ENCODE assay signal across 9 mouse cellular contexts in the genomic region with DNA sequence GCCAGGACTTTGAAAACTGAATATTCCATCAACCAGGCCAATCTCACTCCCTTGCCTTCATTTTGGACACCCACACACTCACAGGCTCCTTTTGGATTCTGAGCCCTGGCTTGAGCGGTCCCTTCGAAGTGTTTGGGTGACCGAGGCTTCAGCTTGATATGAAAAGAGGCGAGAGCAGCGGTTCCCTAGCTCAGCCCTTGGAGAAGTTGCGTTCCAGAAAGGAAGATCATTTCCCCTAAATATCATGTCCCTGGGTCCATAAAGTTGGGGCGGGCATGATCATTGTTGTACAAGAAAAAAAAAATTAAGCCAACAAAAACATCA. TPM values are rescaled to one million over a fixed set of nuclear protein-coding genes. Genes with fewer than 3 reads are reported as not detected.
DNase-seq lines count a peak whose midpoint lies in the region; ATAC-seq lines count a peak whose summit lies in the region.
"Had no signal": no experiment of that assay in that cellular context is flagged by ENCODE, and none has a peak within 500 bp of the region (broad histone marks: within the 10 kb centered on the region; RNA-seq: fewer than 3 reads in every experiment).

No protein-coding gene starts in this region.

- peaks cover 10% of the 10 kb centered on the region; the same call in 1 of the 2 replicates for H3K27me3 ChIP-seq in kidney, embryonic 15.5 days
- H3K27me3 ChIP-seq in hindbrain, embryonic 16.5 days (replicated peaks; ENCODE audit: control insufficient read depth, insufficient read depth, low read length): no peaks in the 10 kb centered on the region
- no peaks in the 10 kb centered on the region for H3K27me3 ChIP-seq in midbrain, embryonic 14.5 days (ENCODE audit: control insufficient read depth, insufficient read depth, low read length)

- no peaks in the 10 kb centered on the region for H3K9me3 ChIP-seq in kidney, embryonic 15.5 days (replicated peaks)
- H3K9me3 ChIP-seq in hindbrain, embryonic 16.5 days (ENCODE audit: control insufficient read depth, low read length): no peaks in the 10 kb centered on the region
- H3K9me3 ChIP-seq in midbrain, embryonic 14.5 days (ENCODE audit: control insufficient read depth, low read length): no peaks in the 10 kb centered on the region

- peak overlapping the region; percentile 87 for H3K27ac ChIP-seq in kidney, embryonic 15.5 days
- H3K27ac ChIP-seq in hindbrain, embryonic 16.5 days (ENCODE audit: low read depth, low read length): peak overlapping the region; percentile 84
- H3K27ac ChIP-seq in midbrain, embryonic 14.5 days (replicated peaks; ENCODE audit: low read depth, low read length): peak overlapping the region; percentile 92

- peak overlapping the region; percentile 76 for H3K9ac ChIP-seq in kidney, embryonic 15.5 days
- peak overlapping the region; percentile 91 for H3K9ac ChIP-seq in hindbrain, embryonic 16.5 days (ENCODE audit: low read depth, low read length)
- H3K9ac ChIP-seq in midbrain, embryonic 14.5 days (replicated peaks; ENCODE audit: low read length): peak overlapping the region; percentile 86

- WGBS in kidney, embryonic 15.5 days: 4% methylated on average over 7 of the region's 7 CpGs
- WGBS in hindbrain, embryonic 16.5 days: 1% methylated on average over 7 of the region's 7 CpGs
- 4% methylated on average over 7 of the region's 7 CpGs for WGBS in midbrain, embryonic 14.5 days

- peak overlapping the region; percentile 87 for H3K4me3 ChIP-seq in kidney, embryonic 15.5 days (replicated peaks)
- H3K4me3 ChIP-seq in hindbrain, embryonic 16.5 days (ENCODE audit: low read length): peak overlapping the region; percentile 73
- H3K4me3 ChIP-seq in midbrain, embryonic 14.5 days (replicated peaks; ENCODE audit: low read depth, low read length): peak overlapping the region; percentile 72

- peak overlapping the region; percentile 76 for H3K4me2 ChIP-seq in kidney, embryonic 15.5 days
- H3K4me2 ChIP-seq in hindbrain, embryonic 16.5 days (ENCODE audit: low read length): peak overlapping the region; percentile 89
- peak overlapping the region; percentile 70 for H3K4me2 ChIP-seq in midbrain, embryonic 14.5 days (ENCODE audit: low read length)

- no peak for DNase-seq in kidney, adult 9 months
- no peak for DNase-seq in midbrain, embryonic 14.5 days
- DNase-seq in urinary bladder, postnatal 36 days (ENCODE audit: low spot score in 2 of 2): no peak
- no peak for DNase-seq in right cerebral cortex, postnatal 25 days
- no peak for DNase-seq in gastrocnemius, postnatal 4 days (ENCODE audit: low spot score in 2 of 2)

- no peaks in the 10 kb centered on the region for H3K36me3 ChIP-seq in kidney, embryonic 15.5 days
- H3K36me3 ChIP-seq in hindbrain, embryonic 16.5 days (ENCODE audit: control insufficient read depth, insufficient read depth, low read length): no peaks in the 10 kb centered on the region
- H3K36me3 ChIP-seq in midbrain, embryonic 14.5 days (ENCODE audit: control insufficient read depth, insufficient read depth, low read length): no peaks in the 10 kb centered on the region

- peaks cover 30% of the 10 kb centered on the region for H3K4me1 ChIP-seq in kidney, embryonic 15.5 days
- H3K4me1 ChIP-seq in hindbrain, embryonic 16.5 days (ENCODE audit: control insufficient read depth, insufficient read depth, low read depth, low read length): peaks cover 17% of the 10 kb centered on the region
- peaks cover 11% of the 10 kb centered on the region for H3K4me1 ChIP-seq in midbrain, embryonic 14.5 days (ENCODE audit: control insufficient read depth, insufficient read depth, low read length)

- peak; percentile 35; the same call in 1 of the 2 replicates for ATAC-seq in kidney, embryonic 15.5 days (replicated peaks; ENCODE audit: low FRiP score)
- peak; percentile 31 for ATAC-seq in common myeloid progenitor, adult 5-6 weeks (replicated peaks; ENCODE audit: low read depth, poor library complexity, severe bottlenecking)
- ATAC-seq in hindbrain, embryonic 16.5 days: no peak
- ATAC-seq in midbrain, embryonic 14.5 days (ENCODE audit: low FRiP score, low TSS enrichment): 0 out of 2 replicates have a peak, but pooled peaks have one; percentile 5

RNA-seq across cellular contexts. Expression of a gene that starts 0.5 kb away (rescaled TPM):
- polyA plus RNA-seq in kidney, embryonic 15.5 days (2015; fragmentation: Nextera tagmentation; extraction: Ambion mirVana): 40.6 and 43.3 TPM in 2 replicates
- total RNA-seq in common myeloid progenitor, adult 5-6 weeks (2017): 5.3 and 11.2 TPM in 2 replicates
- polyA plus RNA-seq in hindbrain, embryonic 16.5 days (2015; fragmentation: Nextera tagmentation; extraction: Ambion mirVana): 48.8 and 55.5 TPM in 2 replicates
- 66.1 and 80.2 TPM in 2 replicates for polyA plus RNA-seq in midbrain, embryonic 14.5 days (2014; fragmentation: Nextera tagmentation; extraction: Ambion mirVana)
- total RNA-seq in gastrocnemius, postnatal 4 days (2021): 1 to 10 TPM; 7.1 to 9.5 TPM

RNA-seq across cellular contexts. Expression of a gene that starts 3.7 kb away (rescaled TPM):
- polyA plus RNA-seq in kidney, embryonic 15.5 days (2015; fragmentation: Nextera tagmentation; extraction: Ambion mirVana): not detected in 2 replicates
- total RNA-seq in common myeloid progenitor, adult 5-6 weeks (2017): not detected in 2 replicates
- 0.30 TPM in 1 of 2 replicates, not detected in the other for polyA plus RNA-seq in hindbrain, embryonic 16.5 days (2015; fragmentation: Nextera tagmentation; extraction: Ambion mirVana)
- polyA plus RNA-seq in midbrain, embryonic 14.5 days (2014; fragmentation: Nextera tagmentation; extraction: Ambion mirVana): not detected in 2 replicates
- not detected for total RNA-seq in gastrocnemius, postnatal 4 days (2021)
- total RNA-seq: left cerebral cortex, postnatal 14 days had no signal

RNA-seq across cellular contexts. Expression of a gene that starts 30.2 kb away (rescaled TPM):
- polyA plus RNA-seq in kidney, embryonic 15.5 days (2015; fragmentation: Nextera tagmentation; extraction: Ambion mirVana): 22.8 and 24.6 TPM in 2 replicates
- total RNA-seq in common myeloid progenitor, adult 5-6 weeks (2017): 1.2 and 15.7 TPM in 2 replicates
- polyA plus RNA-seq in hindbrain, embryonic 16.5 days (2015; fragmentation: Nextera tagmentation; extraction: Ambion mirVana): 1.8 and 1.9 TPM in 2 replicates
- 1.1 and 1.2 TPM in 2 replicates for polyA plus RNA-seq in midbrain, embryonic 14.5 days (2014; fragmentation: Nextera tagmentation; extraction: Ambion mirVana)
- 1 to 10 TPM; 2.4 to 3.3 TPM for total RNA-seq in gastrocnemius, postnatal 4 days (2021)
